Mouse (Mus musculus): ENCODE results near the gene Ptov1.

Ptov1 gene

GRCm38 (mm10) chr7:44869697-44870528 is at the start of gene Ptov1:
Gene Ptov1, minus strand, starts transcription at chr7:44869788.
- TF ChIP-seq GATA4 (IDR thresholded peaks at IDR 0.05; ENCODE audit: insufficient replicate concordance, low read length), result no peak

- TF ChIP-seq GATA4 (IDR thresholded peaks at IDR 0.05; ENCODE audit: insufficient replicate concordance, low read length), result no peak
These were observed 49.5 kb upstream of the Ptov1 start for GRCm38 (mm10) chr7:44919127-44919526.

DNA sequence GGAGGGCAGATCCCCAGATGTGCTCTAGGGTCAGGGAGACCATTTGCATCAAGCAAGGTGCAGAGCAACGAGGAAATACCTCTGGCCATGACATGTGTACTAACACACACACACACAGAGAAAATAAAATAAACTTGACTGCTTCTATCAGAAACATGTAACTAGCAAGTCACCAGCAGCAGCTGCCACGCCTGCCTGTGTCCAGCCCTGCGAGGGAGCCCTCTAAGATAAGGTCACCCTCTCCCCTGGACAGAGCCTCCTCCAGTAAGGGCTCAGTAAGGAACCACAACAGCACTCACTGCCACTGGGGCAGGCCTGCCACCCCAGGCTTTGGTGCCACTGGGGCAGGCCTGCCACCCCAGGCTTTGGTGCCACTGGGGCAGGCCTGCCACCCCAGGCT is 48.6 kb upstream of the Ptov1 start:
- no peak for TF ChIP-seq GATA4 (IDR thresholded peaks at IDR 0.05; ENCODE audit: insufficient replicate concordance, low read length)

GRCm38 (mm10) chr7:44916881-44917280 is 47.3 kb upstream of the Ptov1 start:
- TF ChIP-seq GATA4 (IDR thresholded peaks at IDR 0.05; ENCODE audit: insufficient replicate concordance, low read length), result no peak

DNA sequence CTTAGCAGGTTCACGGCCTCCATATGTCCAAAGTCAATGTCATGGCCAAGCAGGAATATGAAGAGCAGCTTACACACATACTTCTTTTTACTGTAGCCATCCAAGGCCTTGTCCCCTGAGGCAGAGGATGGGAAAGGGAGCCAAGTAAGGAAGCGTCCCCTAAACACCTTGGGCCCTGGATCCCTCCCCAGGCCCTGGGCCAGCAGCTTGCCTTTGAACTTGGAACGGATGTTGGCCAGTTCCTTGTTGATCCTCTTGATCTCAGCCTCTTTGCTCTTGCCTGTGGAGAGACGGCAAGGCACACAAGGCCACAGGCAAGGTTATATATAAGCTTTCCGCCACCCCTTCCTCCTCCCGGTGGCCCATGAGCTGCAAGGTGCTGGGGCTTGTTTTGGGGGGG is 46.6 kb upstream of the Ptov1 start:
- no peak for TF ChIP-seq GATA4 (IDR thresholded peaks at IDR 0.05; ENCODE audit: insufficient replicate concordance, low read length)

GRCm38 (mm10) chr7:44915314-44915713 is 45.7 kb upstream of the Ptov1 start:
- no peak for TF ChIP-seq GATA4 (IDR thresholded peaks at IDR 0.05; ENCODE audit: insufficient replicate concordance, low read length)

GRCm38 (mm10) chr7:44914396-44914795 is 44.8 kb upstream of the Ptov1 start:
- TF ChIP-seq GATA4 (IDR thresholded peaks at IDR 0.05; ENCODE audit: insufficient replicate concordance, low read length), result no peak

DNA sequence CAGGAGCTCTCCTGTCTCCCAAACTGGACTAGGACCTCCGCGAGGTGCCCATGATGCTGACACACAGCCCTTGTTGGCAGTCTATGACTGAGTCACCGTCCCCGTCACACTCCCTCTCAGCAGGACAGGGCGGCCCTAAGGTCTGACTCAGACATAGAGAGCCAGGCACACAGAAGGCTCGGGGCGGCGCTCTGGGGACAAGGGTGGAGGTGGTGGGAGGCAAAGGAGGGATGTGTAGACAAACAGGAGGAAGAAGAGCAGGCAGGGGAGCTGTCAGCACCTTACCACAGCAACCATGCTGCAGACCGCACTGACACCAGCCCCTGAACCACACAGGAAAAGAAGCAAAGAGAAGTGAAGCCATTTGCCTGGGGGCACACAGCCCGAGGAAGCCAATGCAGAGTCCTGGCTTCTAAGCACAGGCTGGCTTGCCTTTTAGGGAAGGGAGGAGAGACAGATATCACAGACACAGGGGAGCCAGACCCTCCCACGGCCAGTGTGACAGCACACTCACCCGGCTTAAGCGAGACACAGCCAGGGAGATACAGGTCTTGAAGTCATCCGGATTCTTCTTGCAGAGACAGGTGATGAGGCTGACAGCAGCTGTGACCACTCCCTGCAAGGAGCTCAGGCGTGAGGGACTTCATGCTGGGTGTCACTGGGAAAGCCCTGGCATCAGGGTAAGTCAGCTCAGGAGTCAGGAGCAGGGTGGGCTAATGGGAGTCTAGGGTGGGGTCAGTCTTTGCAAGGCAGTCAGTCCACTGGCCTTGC is 39.3 kb upstream of the Ptov1 start:
- no peak for TF ChIP-seq GATA4 (IDR thresholded peaks at IDR 0.05; ENCODE audit: insufficient replicate concordance, low read length)

DNA sequence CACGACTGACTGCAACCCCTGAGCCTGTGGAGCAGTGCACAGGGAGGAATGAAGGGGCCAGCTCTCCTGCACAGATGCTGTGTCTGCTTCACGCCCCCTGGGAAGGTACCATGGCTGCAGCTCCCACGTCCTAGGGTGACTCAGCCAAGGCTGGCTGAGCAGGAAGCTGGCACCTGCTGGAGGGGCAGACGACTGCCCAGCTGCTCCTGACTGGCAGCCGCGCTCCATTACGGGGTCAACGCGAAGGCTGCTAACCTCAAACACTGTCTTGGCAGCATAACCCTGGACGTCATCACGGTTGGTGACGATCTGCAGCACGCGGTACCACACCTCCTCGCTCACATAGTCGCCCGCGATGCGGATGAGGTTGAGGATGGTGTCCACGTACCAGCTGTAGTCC is 35.8 kb upstream of the Ptov1 start:
- TF ChIP-seq GATA4 (IDR thresholded peaks at IDR 0.05; ENCODE audit: insufficient replicate concordance, low read length), result no peak

DNA sequence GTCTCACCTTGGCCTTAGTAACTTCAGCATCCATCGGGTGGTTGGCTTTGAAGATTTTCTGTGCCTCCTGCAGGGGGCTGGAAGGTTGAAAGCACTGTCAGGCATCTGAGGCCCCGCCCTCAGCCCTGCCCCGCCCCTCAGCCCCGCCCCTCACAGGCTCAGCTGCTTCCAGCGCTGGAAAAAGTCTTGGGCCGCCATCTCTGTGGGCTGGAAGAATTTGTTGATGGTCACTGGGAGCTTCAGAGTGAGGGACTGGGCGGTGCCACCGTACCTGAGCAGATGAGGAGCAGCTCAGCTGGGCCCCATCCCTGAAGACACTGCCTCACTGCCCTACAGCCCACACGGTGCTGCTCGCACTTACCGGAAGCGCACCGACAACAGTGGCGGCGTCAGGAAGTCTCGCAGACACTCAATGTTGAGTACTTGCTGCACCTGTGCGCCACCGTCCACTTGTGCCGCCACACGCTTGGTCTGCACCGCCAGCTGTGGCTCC is 31.7 kb upstream of the Ptov1 start:
- TF ChIP-seq GATA4 (IDR thresholded peaks at IDR 0.05; ENCODE audit: insufficient replicate concordance, low read length), result no peak

DNA sequence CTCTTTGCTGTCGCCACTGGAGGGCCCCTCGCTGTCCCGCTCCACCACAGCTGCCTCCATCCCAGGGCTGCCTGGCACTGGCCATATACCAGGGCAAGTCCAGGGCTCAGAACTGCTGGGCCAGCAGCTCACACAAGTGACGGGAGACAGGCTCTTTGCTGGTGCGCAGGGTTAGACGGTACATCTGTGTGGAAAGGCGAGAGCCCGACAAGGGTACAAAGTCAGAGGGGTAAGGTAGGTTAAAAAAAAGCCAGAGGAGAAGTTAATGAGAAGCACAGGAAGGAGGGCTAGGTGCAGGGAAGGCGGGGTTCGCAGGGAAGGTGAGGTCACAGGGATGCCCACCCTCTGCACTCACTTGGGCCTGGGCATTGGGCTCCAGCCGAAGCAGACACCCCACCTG is 31.0 kb upstream of the Ptov1 start:
- no peak for TF ChIP-seq GATA4 (IDR thresholded peaks at IDR 0.05; ENCODE audit: insufficient replicate concordance, low read length)

DNA sequence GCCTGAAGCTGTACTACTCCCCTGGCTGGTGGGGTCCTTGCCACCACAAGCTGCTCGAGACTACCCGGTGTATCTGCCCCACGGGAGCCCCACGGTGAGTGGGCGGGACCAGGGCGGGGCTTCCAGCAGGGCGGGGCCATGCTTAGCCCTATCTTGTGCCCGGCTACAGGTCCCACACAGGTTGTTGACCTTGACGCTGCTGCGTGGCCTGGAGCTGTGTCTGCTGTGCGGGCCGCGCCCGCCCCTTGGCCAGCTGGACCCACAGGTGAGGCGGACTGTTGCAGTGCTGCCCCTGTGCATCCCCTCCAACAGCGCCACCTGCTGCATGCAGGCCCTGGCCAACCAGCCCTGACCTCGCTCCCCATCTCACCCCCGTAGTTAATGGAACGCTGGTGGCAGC is 29.0 kb upstream of the Ptov1 start:
- no peak for TF ChIP-seq GATA4 (IDR thresholded peaks at IDR 0.05; ENCODE audit: insufficient replicate concordance, low read length)

- no peak for TF ChIP-seq GATA4 (IDR thresholded peaks at IDR 0.05; ENCODE audit: insufficient replicate concordance, low read length)
These were observed 26.9 kb upstream of the Ptov1 start for GRCm38 (mm10) chr7:44896499-44896898.

DNA sequence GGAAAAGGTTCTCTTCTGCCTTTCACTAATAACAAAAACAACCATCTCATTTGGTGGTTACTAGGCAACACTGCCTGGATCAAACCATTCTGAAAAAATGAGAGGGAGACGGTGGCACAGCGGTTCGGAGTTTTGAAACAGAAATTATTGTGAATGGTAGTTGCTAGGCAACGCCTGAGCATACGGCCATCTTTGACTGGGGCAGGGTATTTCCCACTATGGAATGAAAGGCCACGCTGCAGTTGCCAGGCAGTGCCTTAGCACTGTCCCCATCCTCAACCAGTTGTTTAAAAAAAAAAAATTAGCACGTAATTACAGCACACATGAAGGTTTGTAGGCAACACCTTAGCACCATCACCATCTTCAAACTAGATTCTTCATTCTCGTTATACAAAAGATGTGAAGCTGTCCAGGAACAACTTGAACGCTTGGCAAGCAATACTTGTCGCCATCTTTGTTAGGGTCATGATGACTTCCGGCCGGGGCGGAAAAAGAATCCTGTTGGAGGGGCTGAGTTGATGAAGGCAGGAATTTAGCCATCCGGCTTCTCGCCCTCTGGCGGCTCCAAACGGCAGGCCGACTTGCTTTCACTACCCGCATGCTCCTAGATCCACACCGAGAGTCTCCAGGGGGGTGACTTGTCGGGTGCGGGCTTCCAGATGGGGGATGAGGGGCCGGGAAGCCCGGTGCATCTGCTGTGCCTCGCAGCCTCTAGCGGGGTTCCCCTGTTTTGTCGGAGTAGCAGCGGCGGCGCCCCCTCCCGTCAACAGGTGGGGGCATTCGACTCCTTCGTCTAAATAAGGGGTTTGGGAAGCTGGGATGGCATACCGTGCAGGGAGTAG is 26.2 kb upstream of the Ptov1 start, which contains the start of gene Fuz:
Gene Fuz (plus strand): TSS at position 487 of the 842 bp plus-strand sequence.
- TF ChIP-seq GATA4 (IDR thresholded peaks at IDR 0.05; ENCODE audit: insufficient replicate concordance, low read length), result no peak

DNA sequence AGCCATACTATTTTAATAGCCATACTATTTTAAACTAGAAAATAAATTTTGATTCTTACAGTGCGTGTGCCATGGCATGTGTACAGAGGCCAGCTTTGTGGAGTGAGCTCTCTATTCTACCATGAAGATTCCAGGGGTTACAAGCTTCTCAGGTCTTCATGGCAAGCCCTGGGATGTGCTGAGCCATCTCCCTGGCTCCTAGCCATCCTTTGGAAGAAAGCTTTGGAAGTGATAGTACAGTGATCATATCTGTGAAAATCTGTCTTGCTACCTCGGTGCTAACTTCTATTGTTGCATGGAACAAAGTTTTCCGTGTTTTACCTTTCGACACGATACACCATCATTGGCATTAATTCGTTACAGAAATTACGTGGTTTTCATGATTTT is 25.6 kb upstream of the Ptov1 start:
- no peak for TF ChIP-seq GATA4 (IDR thresholded peaks at IDR 0.05; ENCODE audit: insufficient replicate concordance, low read length)
